Mouse (Mus musculus) 3T3-L1 (cell line): Measurements from ENCODE around the gene Krtap1-4.
"Not testable (repeated sequence)": the region's sequence is repeated elsewhere in the genome, so short reads cannot be mapped to it uniquely, and the experiment has no call there.

Experiments used
- DNase-seq: peaks from one replicate; pipeline ENCODE4 v3.0.0-alpha.2; 2015; ENCODE audit warnings: low read depth, low spot score

The Krtap1-4 gene

DNA sequence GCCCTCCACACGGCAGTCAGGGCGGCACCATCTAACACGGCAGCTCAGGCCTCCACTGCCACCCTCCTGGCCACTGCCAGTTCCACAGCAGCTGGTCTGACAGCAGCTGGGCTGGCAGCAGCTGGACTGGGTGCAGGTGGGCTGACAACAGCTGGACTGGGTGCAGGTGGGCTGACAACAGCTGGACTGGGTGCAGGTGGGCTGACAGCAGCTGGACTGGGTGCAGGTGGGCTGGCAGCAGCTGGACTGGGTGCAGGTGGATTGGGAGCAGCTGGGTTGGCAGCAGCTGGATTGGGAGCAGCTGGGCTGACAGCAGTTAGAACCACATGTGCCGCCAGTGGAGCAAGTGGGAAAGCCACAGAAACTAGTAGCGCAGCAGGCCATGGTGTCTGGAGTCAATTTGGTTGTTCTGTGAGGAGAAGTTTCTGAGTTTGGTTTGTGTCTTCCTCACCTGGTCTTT, at the start of gene Krtap1-4:
Krtap1-4 (minus strand) TSS at position 410 of the 460 bp plus-strand sequence.
- no peak for DNase-seq

GRCm38 (mm10) chr11:99630890-99631289, 47.4 kb upstream of the Krtap1-4 start:
- DNase-seq: no peak

DNA sequence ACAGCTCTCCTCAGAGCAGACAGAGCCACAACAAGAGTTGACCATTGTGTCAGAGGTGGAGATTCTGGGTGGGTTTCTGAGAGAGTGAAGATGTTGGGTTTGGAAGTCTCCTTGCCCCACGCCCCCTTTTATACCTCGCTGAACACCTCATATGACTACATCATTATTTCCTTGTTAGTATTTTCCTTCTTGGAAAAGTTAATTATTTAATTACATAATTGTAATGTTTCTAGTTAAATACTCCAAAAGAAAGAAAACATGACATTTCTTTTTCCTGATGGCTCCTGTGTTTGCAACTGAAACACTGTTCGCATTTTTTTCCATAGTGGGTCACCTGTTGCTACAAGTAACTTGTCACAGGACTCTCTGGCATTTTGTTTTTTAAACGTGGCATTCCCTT, 44.7 kb upstream of the Krtap1-4 start, which contains the start of gene Krtap4-1:
Krtap4-1 (minus strand) TSS at position 101 of the 400 bp plus-strand sequence.
- DNase-seq: no peak

DNA sequence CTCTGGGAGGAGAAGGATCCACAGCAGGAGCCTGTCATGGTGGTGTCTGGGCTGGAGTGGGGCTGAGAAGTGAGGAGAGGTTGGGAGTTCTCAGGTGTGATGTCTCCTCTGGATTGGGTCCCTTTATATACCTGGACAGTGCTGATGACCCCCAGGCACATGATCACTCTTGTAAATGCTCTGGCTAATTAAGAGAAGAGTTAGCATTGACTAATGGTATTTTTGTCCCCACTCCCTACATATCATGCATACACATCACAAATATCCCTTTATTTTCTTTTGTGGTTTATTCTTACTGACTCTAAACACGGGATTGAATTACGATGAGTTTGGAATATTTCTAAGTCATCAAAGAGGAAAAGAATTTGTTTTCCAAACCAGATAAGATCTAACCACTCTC, 36.9 kb upstream of the Krtap1-4 start, which contains the start of gene Gm11562:
Gm11562 (minus strand) TSS at position 101 of the 400 bp plus-strand sequence.
- no peak for DNase-seq

- DNase-seq: peak; percentile 78
Observed at GRCm38 (mm10) chr11:99614796-99615363, 31.4 kb upstream of the Krtap1-4 start, which contains the start of gene Krtap2-4. Gene Krtap2-4 (minus strand): TSS chr11:99614846.

GRCm38 (mm10) chr11:99610089-99610488, 26.6 kb upstream of the Krtap1-4 start, which contains the start of gene Gm11937:
Gene Gm11937 (minus strand): TSS chr11:99610189.
- not testable (repeated sequence) for DNase-seq

DNA sequence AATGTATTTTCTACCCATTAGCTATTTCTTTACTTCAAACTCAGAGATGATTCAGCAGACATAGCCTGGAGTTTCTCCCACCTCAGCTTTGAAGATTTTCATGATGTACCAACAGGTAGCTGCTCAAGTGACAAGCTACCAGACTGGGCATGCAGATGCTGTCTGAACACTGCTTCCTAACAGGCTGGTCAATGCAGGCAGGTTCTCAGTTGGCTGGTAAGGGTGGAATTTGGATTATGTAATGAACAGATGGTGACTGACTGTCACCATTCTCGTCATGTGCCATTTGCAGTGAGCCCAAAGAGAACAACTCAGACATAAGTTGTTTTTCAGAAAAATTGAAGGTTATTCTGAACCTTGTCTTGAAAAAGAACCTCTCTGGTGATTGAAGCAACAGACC, 25.7 kb upstream of the Krtap1-4 start:
- DNase-seq: no peak

GRCm38 (mm10) chr11:99603208-99603607, 19.8 kb upstream of the Krtap1-4 start, which contains the start of gene Gm11938:
Gene Gm11938 (minus strand): TSS chr11:99603308.
- DNase-seq: not testable (repeated sequence)

DNA sequence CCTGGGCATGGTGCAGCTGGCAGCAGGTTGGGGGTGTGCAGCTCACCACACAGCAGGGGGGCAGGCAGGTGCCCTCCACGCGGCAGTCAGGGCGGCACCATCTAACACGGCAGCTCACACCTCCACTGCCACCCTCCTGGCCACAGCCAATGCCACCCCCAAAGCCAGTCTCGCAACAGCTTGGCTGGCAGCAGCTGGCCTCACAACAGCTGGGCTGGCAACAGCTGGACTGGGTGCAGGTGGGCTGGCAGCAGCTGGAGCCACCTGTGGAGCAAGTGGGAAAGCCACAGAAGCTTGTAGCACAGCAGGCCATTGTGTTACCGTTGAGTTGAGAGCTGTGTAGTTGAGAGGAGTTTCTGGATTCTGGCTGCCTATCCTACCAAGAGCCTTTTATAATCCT, 14.3 kb upstream of the Krtap1-4 start, which contains the start of gene Krtap9-3:
Krtap9-3 (minus strand) TSS at position 364 of the 400 bp plus-strand sequence.
- DNase-seq: not testable (repeated sequence)

- no peak for DNase-seq
Observed at GRCm38 (mm10) chr11:99590981-99591380, 7.5 kb upstream of the Krtap1-4 start, which contains the start of gene Krtap1-3. Gene Krtap1-3 (minus strand): TSS chr11:99591339.

DNA sequence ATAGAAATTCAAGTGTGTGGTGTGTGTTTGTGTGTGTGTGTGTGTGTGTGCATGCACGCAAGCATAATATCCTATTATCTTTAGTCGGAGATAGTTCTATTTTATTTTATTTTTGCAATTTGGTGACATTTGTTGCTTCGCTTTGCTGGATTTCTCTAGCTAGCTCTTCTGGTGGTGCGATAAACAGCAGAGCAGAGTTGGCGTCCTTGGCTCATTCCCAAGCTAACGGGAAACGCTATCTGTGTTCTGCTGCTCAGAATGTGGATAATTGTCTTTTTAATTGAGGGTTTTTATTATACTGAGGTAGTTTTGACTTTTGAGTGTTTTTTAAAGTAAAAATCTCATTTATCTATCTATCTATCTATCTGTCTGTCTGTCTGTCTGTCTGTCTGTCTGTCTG, 1.6 kb upstream of the Krtap1-4 start:
- no peak for DNase-seq

DNA sequence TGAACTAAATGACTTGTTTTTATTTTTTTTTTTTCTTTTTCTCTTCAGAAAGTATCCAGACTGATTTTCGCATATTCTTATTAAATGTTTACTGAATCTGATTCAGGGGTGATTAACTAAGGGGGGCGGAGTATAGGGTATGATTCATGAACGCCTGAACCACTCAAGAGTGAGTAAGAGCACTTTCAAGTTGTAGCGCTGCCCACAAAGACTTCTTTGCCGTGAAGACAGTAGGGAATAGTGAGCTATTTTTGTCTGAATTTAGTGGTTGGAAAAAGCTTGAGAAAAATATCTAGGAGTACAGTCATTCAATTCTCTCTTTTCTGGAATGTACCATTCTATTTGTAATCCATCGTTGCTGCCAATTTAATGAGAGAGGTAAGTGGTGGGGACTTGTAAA, 1.9 kb downstream of the Krtap1-4 start:
- peak; percentile 91 for DNase-seq

- peak; percentile 71 for DNase-seq
Observed at GRCm38 (mm10) chr11:99581051-99581450, 2.4 kb downstream of the Krtap1-4 start.

DNA sequence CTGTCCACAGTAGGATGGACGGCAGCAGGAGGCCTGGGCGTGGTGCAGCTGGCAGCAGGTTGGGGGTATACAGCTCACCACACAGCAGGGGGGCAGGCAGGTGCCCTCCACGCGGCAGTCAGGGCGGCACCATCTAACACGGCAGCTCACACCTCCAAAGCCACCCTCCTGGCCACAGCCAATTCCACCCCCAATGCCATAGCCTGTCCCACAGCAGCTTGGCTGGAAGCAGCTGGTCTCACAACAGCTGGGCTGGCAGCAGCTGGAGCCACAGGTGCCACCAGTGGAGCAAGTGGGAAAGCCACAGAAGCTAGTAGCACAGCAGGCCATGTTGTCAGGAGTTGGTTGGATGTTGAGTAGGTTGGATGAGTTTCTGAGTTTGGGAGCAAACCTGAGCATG, 2.8 kb downstream of the Krtap1-4 start, which contains the start of gene Krtap1-5:
Krtap1-5 (minus strand) TSS at position 381 of the 400 bp plus-strand sequence.
- no peak for DNase-seq

GRCm38 (mm10) chr11:99574106-99574505, 9.3 kb downstream of the Krtap1-4 start:
- peak; percentile 88 for DNase-seq

DNA sequence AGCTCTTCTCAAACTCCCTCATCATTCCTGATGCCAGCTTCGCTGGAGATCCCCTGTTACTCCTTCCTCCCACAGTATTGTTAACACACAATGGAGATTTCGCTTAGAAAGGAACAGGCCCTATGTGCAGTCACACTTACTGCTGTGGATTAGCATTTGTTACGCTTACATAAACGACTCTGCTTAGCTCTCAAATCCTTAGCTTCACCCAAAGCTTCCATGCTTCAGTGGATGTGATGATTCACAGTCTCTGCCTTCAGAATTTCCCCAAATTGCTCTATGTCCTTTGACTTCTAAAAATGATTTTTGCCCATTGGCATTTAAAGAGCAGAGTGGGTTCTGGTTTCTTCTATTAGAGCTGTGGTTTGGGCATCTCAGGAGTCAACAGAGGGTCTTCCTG, 10.3 kb downstream of the Krtap1-4 start:
- DNase-seq: no peak

DNA sequence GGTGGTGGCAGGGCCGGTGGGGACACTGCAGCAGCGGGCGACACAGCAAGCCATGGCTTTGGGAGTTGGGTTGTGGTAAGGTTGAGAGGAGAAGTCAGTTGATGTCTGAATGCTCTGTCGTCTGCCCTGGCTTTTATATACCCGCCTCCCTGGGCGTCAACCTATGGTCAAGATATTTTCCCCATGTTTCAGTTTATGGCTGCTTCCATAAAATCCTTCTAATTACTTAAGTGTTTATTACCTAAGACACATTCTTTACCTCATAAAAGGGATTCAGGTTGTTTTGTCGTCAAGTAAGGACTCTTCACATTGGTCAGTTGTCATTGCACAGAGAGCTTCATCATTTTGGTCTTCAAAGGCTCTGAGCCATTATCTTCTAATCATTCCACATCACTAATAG, 16.9 kb downstream of the Krtap1-4 start, which contains the start of gene Krtap3-1:
Krtap3-1 (minus strand) TSS at position 101 of the 400 bp plus-strand sequence.
- DNase-seq: no peak

GRCm38 (mm10) chr11:99562580-99562979, 20.9 kb downstream of the Krtap1-4 start:
- DNase-seq: peak; percentile 39

- DNase-seq: no peak
Observed at GRCm38 (mm10) chr11:99559366-99559765, 24.1 kb downstream of the Krtap1-4 start, which contains the start of gene Gm11939. Gene Gm11939 (minus strand): TSS chr11:99559466.

DNA sequence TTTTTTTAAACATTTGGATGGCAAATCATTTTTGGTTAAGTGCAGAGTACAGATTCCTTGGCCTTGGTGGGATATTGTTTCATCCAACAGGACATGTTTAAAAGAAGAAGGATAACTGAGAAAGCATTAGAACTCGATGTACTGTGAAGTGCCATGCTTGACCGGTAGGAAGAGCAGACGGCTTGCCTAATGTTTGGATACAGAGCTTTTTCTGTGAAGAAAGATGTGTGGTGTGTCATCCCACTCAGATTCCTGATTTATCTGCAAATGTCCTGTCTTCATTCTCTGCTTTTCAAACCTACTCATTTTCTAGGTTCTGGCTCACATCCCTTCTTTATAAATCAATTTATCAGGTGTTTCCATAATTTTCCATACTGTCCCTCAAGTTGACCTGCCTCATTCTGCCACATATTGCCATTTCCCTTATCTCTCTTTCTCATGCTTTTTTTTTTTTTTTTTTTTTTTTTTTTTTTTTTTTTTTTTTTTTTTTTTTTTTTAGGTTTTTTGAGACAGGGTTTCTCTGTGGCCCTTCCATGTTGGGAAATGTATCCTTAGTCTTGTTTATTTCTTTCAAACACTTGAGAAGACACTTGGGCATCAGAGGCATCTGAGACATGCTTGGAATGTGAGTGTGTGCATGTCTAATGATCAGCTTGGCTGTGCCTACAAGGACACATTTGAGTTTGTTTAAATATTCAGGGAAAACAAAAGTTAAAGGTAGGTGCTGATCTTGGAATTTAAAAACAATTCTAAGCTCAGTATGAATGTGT, 25.3 kb downstream of the Krtap1-4 start:
- peak; percentile 32 for DNase-seq

GRCm38 (mm10) chr11:99556753-99557152, 26.7 kb downstream of the Krtap1-4 start, which contains the start of gene Krtap3-2:
Gene Krtap3-2 (minus strand): TSS chr11:99556853.
- DNase-seq: no peak

DNA sequence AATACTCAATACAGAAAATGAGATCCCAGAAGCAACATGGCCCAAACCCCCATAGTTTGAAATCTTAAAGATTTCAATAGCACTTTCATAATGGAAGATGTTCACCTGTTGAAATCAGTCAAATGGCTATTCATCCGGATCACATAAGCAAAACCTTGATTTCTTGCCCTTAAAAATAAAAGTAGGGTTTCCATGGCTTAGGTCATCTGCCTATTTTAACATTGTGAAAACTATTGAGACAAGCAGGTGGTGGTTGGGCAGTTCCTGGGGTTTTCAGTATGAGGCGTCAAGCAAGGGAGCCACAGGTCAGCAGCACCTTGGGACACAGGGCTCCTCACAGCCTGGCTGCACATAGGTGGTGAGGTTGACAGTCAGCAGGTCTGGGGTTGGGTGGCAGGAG, 27.3 kb downstream of the Krtap1-4 start:
- no peak for DNase-seq
